Comparison of ENCODE assay signal across 10 mouse cellular contexts in the genomic region with DNA sequence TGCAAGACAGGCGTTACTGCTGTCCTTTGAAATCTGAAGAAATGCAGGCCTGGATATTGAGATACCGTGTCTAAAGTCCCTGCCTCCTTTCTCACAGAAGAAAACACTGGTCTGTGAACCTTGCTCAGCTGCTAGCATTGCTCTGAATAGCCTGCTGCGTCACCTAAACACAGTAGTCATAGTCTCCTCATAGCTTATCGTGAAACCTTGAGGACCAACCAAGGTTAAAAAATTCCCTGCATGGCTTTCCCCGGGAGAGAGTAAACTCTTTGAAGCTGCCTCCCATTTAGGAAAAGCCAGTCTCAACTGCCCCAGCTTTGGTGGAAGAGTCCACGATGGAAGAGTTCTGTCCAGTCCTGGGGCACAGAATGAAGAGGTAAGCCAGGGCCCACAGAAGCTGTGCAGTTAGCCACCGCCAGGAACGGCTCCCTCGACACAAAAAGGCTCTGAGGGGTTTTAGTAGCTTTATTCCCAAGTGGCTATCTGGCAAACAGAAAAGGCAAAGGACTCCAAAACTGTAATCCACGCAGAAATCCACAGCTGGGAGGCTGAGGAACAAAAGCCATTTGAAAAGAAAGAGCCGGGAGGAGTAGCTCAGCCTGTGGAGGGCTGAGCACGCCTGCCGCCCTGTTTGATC.
DNase-seq lines count a peak whose midpoint lies in the region; ATAC-seq lines count a peak whose summit lies in the region.
"Had no signal": no experiment of that assay in that cellular context is flagged by ENCODE, and none has a peak within 500 bp of the region (broad histone marks: within the 10 kb centered on the region; RNA-seq: fewer than 3 reads in every experiment).

No protein-coding gene starts in this region.

- peak overlapping the region; percentile 88 for H3K27ac ChIP-seq in hindbrain, embryonic 10.5 days
- H3K27ac ChIP-seq in hindbrain, embryonic 12.5 days = no peak overlapping the region
- no peak overlapping the region for H3K27ac ChIP-seq in embryonic facial prominence, embryonic 15.5 days (replicated peaks)
- H3K27ac ChIP-seq in limb, embryonic 15.5 days = no peak overlapping the region

- no peaks in the 10 kb centered on the region for H3K9me3 ChIP-seq in hindbrain, embryonic 10.5 days
- H3K9me3 ChIP-seq in hindbrain, embryonic 12.5 days (replicated peaks) = no peaks in the 10 kb centered on the region
- H3K9me3 ChIP-seq in embryonic facial prominence, embryonic 15.5 days (replicated peaks) = no peaks in the 10 kb centered on the region
- H3K9me3 ChIP-seq in limb, embryonic 15.5 days = no peaks in the 10 kb centered on the region

- no peak for DNase-seq in hindbrain, embryonic 10.5 days (ENCODE audit: low spot score)
- peak; percentile 36 for DNase-seq in adrenal gland, postnatal 10 days
- no peak for DNase-seq in left cerebral cortex, postnatal 36 days (ENCODE audit: low spot score in 2 of 2)
- no peak for DNase-seq in thymus, postnatal 14 days
- no peak for DNase-seq in layer of hippocampus, adult 8-10 months (ENCODE audit: low spot score in 2 of 2)

- peak overlapping the region; percentile 34; the same call in 1 of the 2 replicates for H3K4me3 ChIP-seq in hindbrain, embryonic 10.5 days
- H3K4me3 ChIP-seq in hindbrain, embryonic 12.5 days = no peak overlapping the region
- no peak overlapping the region for H3K4me3 ChIP-seq in embryonic facial prominence, embryonic 15.5 days (replicated peaks)
- H3K4me3 ChIP-seq in limb, embryonic 15.5 days = 0 out of 2 replicates have a peak overlapping the region, but pooled peaks have one; percentile 4
- H3K4me3 ChIP-seq: erythroblast, embryonic 14.5 days had no signal

- peaks cover 20% of the 10 kb centered on the region for H3K27me3 ChIP-seq in hindbrain, embryonic 10.5 days (ENCODE audit: insufficient read depth, poor library complexity, severe bottlenecking)
- no peaks in the 10 kb centered on the region for H3K27me3 ChIP-seq in hindbrain, embryonic 12.5 days
- no peaks in the 10 kb centered on the region for H3K27me3 ChIP-seq in embryonic facial prominence, embryonic 15.5 days
- no peaks in the 10 kb centered on the region for H3K27me3 ChIP-seq in limb, embryonic 15.5 days

- H3K4me1 ChIP-seq in hindbrain, embryonic 10.5 days (replicated peaks) = peaks cover 34% of the 10 kb centered on the region
- peaks cover 29% of the 10 kb centered on the region for H3K4me1 ChIP-seq in hindbrain, embryonic 12.5 days
- H3K4me1 ChIP-seq in embryonic facial prominence, embryonic 15.5 days = peaks cover 22% of the 10 kb centered on the region
- H3K4me1 ChIP-seq in limb, embryonic 15.5 days = peaks cover 15% of the 10 kb centered on the region

- H3K36me3 ChIP-seq in hindbrain, embryonic 10.5 days = no peaks in the 10 kb centered on the region
- no peaks in the 10 kb centered on the region for H3K36me3 ChIP-seq in hindbrain, embryonic 12.5 days
- no peaks in the 10 kb centered on the region for H3K36me3 ChIP-seq in embryonic facial prominence, embryonic 15.5 days
- H3K36me3 ChIP-seq in limb, embryonic 15.5 days = no peaks in the 10 kb centered on the region
- H3K36me3 ChIP-seq: G1E had no signal

- no peak overlapping the region for H3K9ac ChIP-seq in hindbrain, embryonic 12.5 days
- H3K9ac ChIP-seq in embryonic facial prominence, embryonic 15.5 days = no peak overlapping the region
- no peak overlapping the region for H3K9ac ChIP-seq in limb, embryonic 15.5 days

- intact Hi-C loops in left cerebral cortex, postnatal 36 days (cut with DNase I) = no loop called here

- ATAC-seq in hindbrain, embryonic 12.5 days (ENCODE audit: low FRiP score) = no peak
- no peak for ATAC-seq in embryonic facial prominence, embryonic 15.5 days (ENCODE audit: insufficient number of reproducible peaks, low FRiP score, low TSS enrichment, low read depth)
- ATAC-seq in limb, embryonic 15.5 days (ENCODE audit: insufficient number of reproducible peaks, low FRiP score, low TSS enrichment, low read depth) = no peak

- H3K4me2 ChIP-seq in hindbrain, embryonic 12.5 days (replicated peaks) = no peak overlapping the region
- H3K4me2 ChIP-seq in embryonic facial prominence, embryonic 15.5 days (replicated peaks) = peak overlapping the region; percentile 4; the same call in 1 of the 2 replicates
- peak overlapping the region; percentile 34 for H3K4me2 ChIP-seq in limb, embryonic 15.5 days

- 41% methylated on average over 13 of the region's 13 CpGs for WGBS in hindbrain, embryonic 10.5 days
- WGBS in hindbrain, embryonic 12.5 days = 36% methylated on average over 13 of the region's 13 CpGs
- WGBS in embryonic facial prominence, embryonic 15.5 days = 43% methylated on average over 13 of the region's 13 CpGs
- WGBS in limb, embryonic 15.5 days = 40% methylated on average over 13 of the region's 13 CpGs

Comparison
In these comparisons a context has a peak if more than half of its experiments do, and no peak if none do; other contexts are left out.
1. H3K4me3 ChIP-seq: peak in hindbrain, embryonic 10.5 days (single experiment) and limb, embryonic 15.5 days (single experiment); none in hindbrain, embryonic 12.5 days (single experiment) and embryonic facial prominence, embryonic 15.5 days (single experiment).